Mouse (Mus musculus) MEL (cell line): ENCODE results near the gene Acaca. TPM values are rescaled to one million over a fixed set of nuclear protein-coding genes. Genes with fewer than 3 reads are reported as not detected.

Experiments
- DNase-seq: peaks from one replicate; pipeline ENCODE4 v3.0.0; 2011; ENCODE audit warnings: low read depth, low spot score
- H3K27ac ChIP-seq: 2 replicates; pipeline ENCODE4 v1.5.1; 2012; ENCODE audit warnings: low read depth, mild to moderate bottlenecking, control low read depth, low read length, moderate library complexity; ENCODE audit not compliant: control insufficient read depth
- H3K27me3 ChIP-seq, 2 experiments: fragments of 150-350 bp in 1 of 2; sonication (generic) in 1 of 2; 2 replicates each; pipeline ENCODE4 v1.6.1; 2012; ENCODE audit warnings: low read length in 2 of 2, mild to moderate bottlenecking in 2 of 2, improper control_type of control experiment in 1 of 2, moderate library complexity in 1 of 2; ENCODE audit not compliant: insufficient read depth in 2 of 2, control insufficient read depth in 1 of 2
- H3K36me3 ChIP-seq, 2 experiments: 2 replicates each; pipeline ENCODE4 v1.6.1; 2012 to 2014; ENCODE audit warnings: low read length in 2 of 2, improper control_type of control experiment in 1 of 2, inconsistent platforms in 1 of 2, mild to moderate bottlenecking in 1 of 2; ENCODE audit not compliant: insufficient read depth in 2 of 2, control insufficient read depth in 1 of 2
- H3K4me1 ChIP-seq, 2 experiments: fragments of 150-350 bp in 1 of 2; sonication (generic) in 1 of 2; 2 replicates each; pipeline ENCODE4 v1.6.1; 2012; ENCODE audit warnings: low read length in 2 of 2, improper control_type of control experiment in 1 of 2, mild to moderate bottlenecking in 1 of 2; ENCODE audit not compliant: insufficient read depth in 2 of 2, control insufficient read depth in 1 of 2
- H3K4me3 ChIP-seq, 2 experiments: fragments of 150-350 bp in 1 of 2; sonication (generic) in 1 of 2; 2 replicates each; pipeline ENCODE4 v1.5.1; 2012; ENCODE audit warnings: low read depth in 2 of 2, low read length in 2 of 2, mild to moderate bottlenecking in 2 of 2, moderate library complexity in 2 of 2, control low read depth in 1 of 2, improper control_type of control experiment in 1 of 2; ENCODE audit not compliant: control insufficient read depth in 1 of 2, insufficient read depth in 1 of 2
- H3K79me2 ChIP-seq: 2 replicates; pipeline ENCODE4 v1.6.1; 2012; ENCODE audit warnings: mild to moderate bottlenecking, low read length, moderate library complexity; ENCODE audit not compliant: control insufficient read depth, poor library complexity, insufficient read depth
- H3K9ac ChIP-seq: 2 replicates; pipeline ENCODE4 v1.6.1; 2012; ENCODE audit warnings: low read depth, mild to moderate bottlenecking, control low read depth, low read length, moderate library complexity; ENCODE audit not compliant: control insufficient read depth, poor library complexity, severe bottlenecking
- H3K9me3 ChIP-seq: fragments of 150-350 bp; sonication (generic); replicated peaks from 2 replicates; pipeline ENCODE4 v1.6.1; 2012; ENCODE audit warnings: mild to moderate bottlenecking, low read length, improper control_type of control experiment, moderate library complexity; ENCODE audit not compliant: insufficient read depth
- CTCF ChIP-seq, 3 experiments: IDR thresholded peaks in 2 of 3; conservative IDR thresholded peaks in 1 of 3; 2 replicates each; pipeline ENCODE4 v1.5.1; 2011 to 2012; ENCODE audit warnings: low read length in 3 of 3, low read depth in 2 of 3, mild to moderate bottlenecking in 2 of 3, improper control_type of control experiment in 1 of 3, inconsistent platforms in 1 of 3, mixed read lengths in 1 of 3, moderate library complexity in 1 of 3; ENCODE audit not compliant: control insufficient read depth in 1 of 3, insufficient read depth in 1 of 3, poor library complexity in 1 of 3, severe bottlenecking in 1 of 3
- ETS1 ChIP-seq: IDR thresholded peaks from 2 replicates; pipeline ENCODE4 v1.6.1; 2012; ENCODE audit warnings: low read depth, mild to moderate bottlenecking, inconsistent platforms, low read length, improper control_type of control experiment, moderate library complexity
- KAT2A ChIP-seq: conservative IDR thresholded peaks from 2 replicates; pipeline ENCODE4 v1.6.1; 2012; ENCODE audit warnings: low read depth, low read length, improper control_type of control experiment, inconsistent platforms
- MAFK ChIP-seq: IDR thresholded peaks from 2 replicates; pipeline ENCODE4 v1.6.1; 2011; ENCODE audit warnings: low read depth, mild to moderate bottlenecking, low read length, improper control_type of control experiment, borderline replicate concordance
- RAD21 ChIP-seq: IDR thresholded peaks from 2 replicates; pipeline ENCODE4 v1.6.1; 2011; ENCODE audit warnings: mild to moderate bottlenecking, low read depth, low read length, improper control_type of control experiment
- SMC3 ChIP-seq: IDR thresholded peaks from 2 replicates; pipeline ENCODE4 v1.6.1; 2011; ENCODE audit warnings: low read depth, low read length, improper control_type of control experiment
- TBP ChIP-seq: IDR thresholded peaks from 2 replicates; pipeline ENCODE4 v1.8.0; 2011; ENCODE audit warnings: low read depth, low read length, improper control_type of control experiment
- UBTF ChIP-seq: IDR thresholded peaks from 2 replicates; pipeline ENCODE4 v1.6.1; 2012; ENCODE audit warnings: low read depth, mild to moderate bottlenecking, inconsistent platforms, low read length, improper control_type of control experiment, moderate library complexity, borderline replicate concordance; ENCODE audit not compliant: insufficient read depth
- polyA plus RNA-seq, 2 experiments: library from polyadenylated mRNA; stranded (reverse) in 1 of 2; unstranded in 1 of 2; fragments of >175 nt in 1 of 2; fragments of >200 nt in 1 of 2; gene quantifications; 2 replicates each; pipeline versions ENCODE4 v1.2.1 to v1.2.4; 2012; ENCODE audit warnings: low replicate concordance in 2 of 2, low read depth in 1 of 2; ENCODE audit not compliant: insufficient read length in 2 of 2, insufficient read depth in 1 of 2, missing spikeins in 1 of 2
- total RNA-seq: library from RNA; depleted of rRNA; stranded (reverse); fragments of 300-350 nt; gene quantifications from 2 replicates; pipeline ENCODE4 v1.2.3, GENCODE M21; 2012

Gene Acaca
- total and polyA plus RNA-seq, 3 experiments: 32.0 to 52.0 (median 33.9) TPM

GRCm38 (mm10) chr11:84127977-84128376 is 1.5 kb upstream of the Acaca start (continued):
- no peak for TF ChIP-seq KAT2A
- TF ChIP-seq, all 39 proteins: peak for 6

GRCm38 (mm10) chr11:84129799-84130185 is 320 bp downstream of the Acaca start:
- Histone ChIP-seq H3K9ac (peak overlapping the region; percentile 55), H3K27ac (no peak overlapping the region), H3K9me3 (no peaks in the 10 kb centered on the region), H3K4me3 (peak overlapping the region; percentile 76 to 80), H3K36me3 (peaks cover 4 to 8% of the 10 kb centered on the region in 2 experiments), H3K27me3 (0 out of 4 replicates have a peak, but pooled peaks cover 0 to 1% of the 10 kb centered on the region in 2 experiments), H3K4me1 (no peaks in the 10 kb centered on the region; a peak in 1 of 4 replicates), H3K79me2 (peaks cover 11% of the 10 kb centered on the region)
- TF ChIP-seq TBP: 0 out of 2 replicates have a peak, but pooled peaks have one; percentile 6
- TF ChIP-seq ETS1: no peak
- DNase-seq: no peak

GRCm38 (mm10) chr11:84134331-84134860 is 4.9 kb downstream of the Acaca start:
- no peak overlapping the region for H3K27ac ChIP-seq
- DNase-seq: peak; percentile 55
- no peak overlapping the region for H3K9ac ChIP-seq
- no peaks in the 10 kb centered on the region for H3K4me1 ChIP-seq
- peaks cover 0 to 1% of the 10 kb centered on the region in 2 experiments; a peak in 1 of 4 replicates for H3K27me3 ChIP-seq
- H3K9me3 ChIP-seq: no peaks in the 10 kb centered on the region
- H3K79me2 ChIP-seq: no peaks in the 10 kb centered on the region
- TF ChIP-seq CTCF (IDR thresholded peaks at IDR 0.05 in 2 of 3, conservative IDR thresholded peaks at IDR 0.05 in 1 of 3; ENCODE audit: control insufficient read depth in 1 of 3, insufficient read depth in 1 of 3, low read depth in 2 of 3, low read length in 3 of 3, poor library complexity in 1 of 3, severe bottlenecking in 1 of 3) (peak in 2 of 3 experiments; percentile 59 to 67; a peak in 5 of 6 replicates), MAFK (no peak), UBTF (no peak), RAD21 (peak; percentile 5; the same call in 1 of the 2 replicates), SMC3 (peak; percentile 50)
- H3K4me3 ChIP-seq: no peak overlapping the region
- no peaks in the 10 kb centered on the region for H3K36me3 ChIP-seq

GRCm38 (mm10) chr11:84136453-84136852 is 7.0 kb downstream of the Acaca start:
- Histone ChIP-seq H3K4me3 (no peak overlapping the region), H3K36me3 (no peaks in the 10 kb centered on the region), H3K27ac (no peak overlapping the region), H3K4me1 (no peaks in the 10 kb centered on the region), H3K9me3 (no peaks in the 10 kb centered on the region), H3K27me3 (peaks cover 0 to 1% of the 10 kb centered on the region in 2 experiments; a peak in 1 of 4 replicates), H3K9ac (no peak overlapping the region), H3K79me2 (no peaks in the 10 kb centered on the region)
- no peak for DNase-seq
- peak in 1 of 3 experiments; percentile 22; a peak in 1 of 6 replicates for TF ChIP-seq CTCF (IDR thresholded peaks at IDR 0.05 in 2 of 3, conservative IDR thresholded peaks at IDR 0.05 in 1 of 3; ENCODE audit: control insufficient read depth in 1 of 3, insufficient read depth in 1 of 3, low read depth in 2 of 3, low read length in 3 of 3, poor library complexity in 1 of 3, severe bottlenecking in 1 of 3)
- no peak for TF ChIP-seq UBTF
